Mouse (Mus musculus): ENCODE results near the gene Hbb-bh2. TPM values are rescaled to one million over a fixed set of nuclear protein-coding genes. Genes with fewer than 3 reads are reported as not detected.

The Hbb-bh2 gene
- not detected in 2 replicates for polyA plus RNA-seq (2015; fragmentation: Nextera tagmentation; extraction: Ambion mirVana)

DNA sequence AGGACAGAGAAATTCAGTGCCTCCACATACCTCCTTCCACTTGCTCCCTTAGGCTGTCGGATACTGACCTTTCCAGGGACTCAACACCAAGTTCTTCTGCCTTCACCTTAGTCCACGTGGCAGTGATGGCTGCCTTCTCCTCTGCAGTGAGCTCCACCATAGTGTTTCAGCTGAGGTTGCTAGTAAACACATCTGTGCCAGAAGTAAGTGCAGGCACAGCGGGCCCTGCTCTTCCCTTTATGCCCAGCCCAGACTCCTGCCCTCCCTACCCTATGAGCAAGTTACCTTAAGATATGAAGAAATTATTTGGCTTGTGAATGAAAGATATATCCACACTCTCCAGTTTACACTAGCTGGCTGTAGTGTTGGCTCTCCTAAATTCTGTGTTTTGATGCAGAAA lies at the start of gene Hbb-bh2:
TSS of gene Hbb-bh2 (minus strand) at position 253 of the 400 bp plus-strand sequence.
- no peaks in the 10 kb centered on the region for H3K9me3 ChIP-seq (ENCODE audit: control insufficient read depth, low read length)
- H3K4me2 ChIP-seq (ENCODE audit: low read depth, low read length), result no peak within 1 kb of the TSS
- no peaks in the 10 kb centered on the region for H3K36me3 ChIP-seq (ENCODE audit: control insufficient read depth, insufficient read depth, low read length)
- H3K27ac ChIP-seq (ENCODE audit: low read length), result no peak within 1 kb of the TSS
- 64% methylated on average over 3 of the region's 3 CpGs for WGBS
- no peak within 1 kb of the TSS for H3K9ac ChIP-seq (ENCODE audit: low read depth, low read length)
- no peaks in the 10 kb centered on the region for H3K27me3 ChIP-seq (replicated peaks; ENCODE audit: control insufficient read depth, insufficient read depth, low read length)
- ATAC-seq, result no peak
- no peak within 1 kb of the TSS for H3K4me3 ChIP-seq (ENCODE audit: low read length)
- H3K4me1 ChIP-seq (ENCODE audit: control insufficient read depth, insufficient read depth, low read length), result no peaks in the 10 kb centered on the region

DNA sequence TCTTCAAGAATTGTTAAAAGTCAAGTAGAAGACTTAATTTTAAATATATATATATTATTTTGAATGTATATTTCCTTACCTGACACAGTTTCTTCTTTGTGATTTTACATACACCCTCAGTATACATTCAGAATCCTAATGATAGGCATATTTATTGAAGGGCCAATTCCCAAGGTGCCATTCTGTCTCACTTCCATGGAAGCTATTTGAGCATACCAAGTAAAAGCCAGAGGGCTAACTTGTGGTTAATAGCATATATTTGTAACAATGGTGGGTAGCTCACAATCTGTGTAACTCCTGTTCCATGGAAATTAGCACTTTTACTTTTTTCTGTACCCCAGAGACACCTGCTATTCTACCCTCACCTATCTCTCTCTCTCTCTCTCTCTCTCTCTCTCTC lies 45.8 kb upstream of the Hbb-bh2 start, which contains the start of gene Olfr66:
TSS of gene Olfr66 (minus strand) at position 101 of the 400 bp plus-strand sequence.
- H3K9ac ChIP-seq (ENCODE audit: low read depth, low read length), result no peak within 1 kb of the TSS
- no peak for ATAC-seq

DNA sequence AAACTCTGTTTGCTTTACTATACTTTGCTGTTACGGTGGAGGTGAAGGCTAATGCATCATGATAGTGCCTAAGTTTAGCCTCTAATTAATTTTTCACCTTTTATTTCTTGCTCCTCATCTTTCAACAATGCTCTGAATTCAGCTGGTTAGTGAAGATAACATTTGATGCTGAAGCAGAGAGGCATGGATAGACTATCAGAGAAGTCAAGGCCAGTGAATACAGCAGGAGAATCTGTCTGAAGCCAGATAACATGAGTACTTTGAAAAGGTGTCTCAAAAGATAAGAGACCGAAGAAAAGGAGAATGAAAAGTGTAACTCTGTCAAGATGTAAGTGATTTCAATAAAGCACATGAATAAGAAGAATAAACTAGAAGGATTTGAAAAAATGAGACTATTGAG lies 36.8 kb upstream of the Hbb-bh2 start:
- no peaks in the 10 kb centered on the region for H3K4me1 ChIP-seq (ENCODE audit: control insufficient read depth, insufficient read depth, low read length)
- no peaks in the 10 kb centered on the region for H3K9me3 ChIP-seq (ENCODE audit: control insufficient read depth, low read length)
- peak; percentile 50; the same call in 1 of the 2 replicates for ATAC-seq
- no peaks in the 10 kb centered on the region for H3K36me3 ChIP-seq (ENCODE audit: control insufficient read depth, insufficient read depth, low read length)
- no peaks in the 10 kb centered on the region for H3K27me3 ChIP-seq (replicated peaks; ENCODE audit: control insufficient read depth, insufficient read depth, low read length)
- no peak overlapping the region for H3K27ac ChIP-seq (ENCODE audit: low read length)
- 81% methylated on average over 2 of the region's 2 CpGs for WGBS
- no peak overlapping the region for H3K4me3 ChIP-seq (ENCODE audit: low read length)
- H3K9ac ChIP-seq (ENCODE audit: low read depth, low read length), result no peak overlapping the region
- no peak overlapping the region for H3K4me2 ChIP-seq (ENCODE audit: low read depth, low read length)

More for the DNA sequence above, 45.8 kb upstream of the Hbb-bh2 start, which contains the start of gene Olfr66:
- Histone ChIP-seq H3K4me2 (ENCODE audit: low read depth, low read length) (no peak within 1 kb of the TSS), H3K36me3 (ENCODE audit: control insufficient read depth, insufficient read depth, low read length) (no peaks in the 10 kb centered on the region), H3K9me3 (ENCODE audit: control insufficient read depth, low read length) (no peaks in the 10 kb centered on the region), H3K27ac (ENCODE audit: low read length) (no peak within 1 kb of the TSS), H3K27me3 (replicated peaks; ENCODE audit: control insufficient read depth, insufficient read depth, low read length) (no peaks in the 10 kb centered on the region), H3K4me3 (ENCODE audit: low read length) (no peak within 1 kb of the TSS), H3K4me1 (ENCODE audit: control insufficient read depth, insufficient read depth, low read length) (no peaks in the 10 kb centered on the region)

DNA sequence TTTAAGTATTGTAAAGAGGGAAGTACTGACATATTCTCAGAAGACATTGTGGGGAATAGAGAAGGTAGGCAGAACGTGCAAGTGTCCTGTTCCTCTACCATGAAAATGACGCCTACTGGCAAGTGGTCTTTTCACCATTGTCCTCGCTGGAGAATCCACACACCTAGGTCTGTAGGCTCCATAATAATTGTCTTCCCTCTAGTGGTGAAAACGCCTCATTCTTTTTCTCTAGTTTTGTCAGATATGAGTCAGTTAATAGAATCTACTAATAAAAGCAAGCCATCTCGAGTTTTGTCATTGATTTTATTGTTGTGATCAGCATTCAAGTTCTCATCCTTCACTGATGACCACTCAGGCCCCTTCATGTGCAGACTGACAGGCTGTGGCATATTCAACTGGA lies 34.1 kb upstream of the Hbb-bh2 start:
- Histone ChIP-seq H3K36me3 (ENCODE audit: control insufficient read depth, insufficient read depth, low read length) (no peaks in the 10 kb centered on the region), H3K9me3 (ENCODE audit: control insufficient read depth, low read length) (no peaks in the 10 kb centered on the region), H3K27ac (ENCODE audit: low read length) (no peak overlapping the region), H3K27me3 (replicated peaks; ENCODE audit: control insufficient read depth, insufficient read depth, low read length) (no peaks in the 10 kb centered on the region), H3K9ac (ENCODE audit: low read depth, low read length) (no peak overlapping the region), H3K4me2 (ENCODE audit: low read depth, low read length) (no peak overlapping the region), H3K4me3 (ENCODE audit: low read length) (no peak overlapping the region), H3K4me1 (ENCODE audit: control insufficient read depth, insufficient read depth, low read length) (no peaks in the 10 kb centered on the region)
- WGBS, result 45% methylated on average over 5 of the region's 5 CpGs
- ATAC-seq, result no peak

DNA sequence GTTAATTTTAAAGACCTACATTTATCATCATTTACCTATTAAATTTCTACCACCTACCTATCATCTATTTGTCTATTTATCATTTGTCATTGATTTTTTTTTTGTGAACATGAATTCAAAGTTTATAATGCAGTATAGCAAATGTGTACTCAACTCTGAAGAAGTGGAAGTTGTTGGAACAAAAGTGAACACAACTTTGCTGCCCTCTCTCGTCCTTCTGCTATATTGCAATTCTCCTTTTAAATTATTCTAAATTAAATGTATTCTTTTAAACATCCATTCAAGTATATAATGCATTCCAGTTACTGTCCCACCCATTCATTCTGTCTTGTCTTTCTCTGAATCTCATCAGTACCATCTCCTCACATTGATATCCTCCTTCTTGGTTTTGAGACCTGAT lies 32.7 kb upstream of the Hbb-bh2 start:
- 9% methylated on average over 1 of the region's 1 CpGs for WGBS
- ATAC-seq, result no peak

DNA sequence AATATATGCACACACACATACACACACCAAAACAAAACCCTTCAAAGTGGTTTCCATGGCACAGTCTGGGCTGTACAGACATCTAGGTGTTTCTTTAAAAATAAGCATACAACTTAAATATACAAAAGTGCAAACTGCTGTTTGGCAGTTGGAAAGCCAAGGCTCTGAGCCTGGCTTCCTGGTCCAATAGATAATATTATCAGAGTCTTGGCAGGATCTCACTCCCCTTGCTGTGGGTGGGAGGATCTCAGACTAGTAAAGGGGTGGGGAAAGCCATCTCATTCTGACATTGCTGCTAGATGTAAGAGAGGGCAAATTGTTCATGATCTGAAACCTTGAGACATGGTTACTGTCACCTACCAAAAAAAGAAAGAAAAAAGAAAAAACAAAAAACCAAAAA lies 30.3 kb upstream of the Hbb-bh2 start:
- ATAC-seq, result peak; percentile 75

More for the DNA sequence above, 32.7 kb upstream of the Hbb-bh2 start:
- Histone ChIP-seq H3K36me3 (ENCODE audit: control insufficient read depth, insufficient read depth, low read length) (no peaks in the 10 kb centered on the region), H3K9me3 (ENCODE audit: control insufficient read depth, low read length) (no peaks in the 10 kb centered on the region), H3K9ac (ENCODE audit: low read depth, low read length) (no peak overlapping the region), H3K27me3 (replicated peaks; ENCODE audit: control insufficient read depth, insufficient read depth, low read length) (no peaks in the 10 kb centered on the region), H3K27ac (ENCODE audit: low read length) (no peak overlapping the region), H3K4me2 (ENCODE audit: low read depth, low read length) (no peak overlapping the region), H3K4me3 (ENCODE audit: low read length) (no peak overlapping the region), H3K4me1 (ENCODE audit: control insufficient read depth, insufficient read depth, low read length) (no peaks in the 10 kb centered on the region)

DNA sequence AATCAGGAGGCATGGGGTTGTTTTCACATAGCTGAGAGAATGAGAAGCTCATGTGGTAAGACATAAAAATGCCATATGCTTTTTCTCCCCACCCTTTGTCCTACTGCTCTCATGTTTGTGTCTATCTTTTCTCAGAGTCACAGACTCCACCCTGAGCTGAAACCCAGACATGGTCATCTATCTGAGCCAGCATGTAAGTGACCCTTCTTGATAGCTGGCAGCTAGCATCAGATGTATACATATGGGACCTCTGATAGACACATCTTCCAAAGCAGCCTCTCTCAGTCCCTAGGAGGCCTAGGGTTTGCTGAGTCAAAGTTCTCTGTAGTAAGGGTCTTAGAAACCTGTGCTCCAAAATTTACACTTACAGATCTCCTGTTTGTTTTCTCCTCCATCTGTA lies 25.4 kb upstream of the Hbb-bh2 start:
- ATAC-seq, result peak; percentile 83
- no peaks in the 10 kb centered on the region for H3K27me3 ChIP-seq (replicated peaks; ENCODE audit: control insufficient read depth, insufficient read depth, low read length)
- H3K4me1 ChIP-seq (ENCODE audit: control insufficient read depth, insufficient read depth, low read length), result no peaks in the 10 kb centered on the region
- H3K4me3 ChIP-seq (ENCODE audit: low read length), result no peak overlapping the region
- no peak overlapping the region for H3K4me2 ChIP-seq (ENCODE audit: low read depth, low read length)
- no peak overlapping the region for H3K27ac ChIP-seq (ENCODE audit: low read length)
- H3K9ac ChIP-seq (ENCODE audit: low read depth, low read length), result no peak overlapping the region
- no peaks in the 10 kb centered on the region for H3K36me3 ChIP-seq (ENCODE audit: control insufficient read depth, insufficient read depth, low read length)
- no peaks in the 10 kb centered on the region for H3K9me3 ChIP-seq (ENCODE audit: control insufficient read depth, low read length)

More for the DNA sequence above, 30.3 kb upstream of the Hbb-bh2 start:
- no peak overlapping the region for H3K9ac ChIP-seq (ENCODE audit: low read depth, low read length)
- H3K27me3 ChIP-seq (replicated peaks; ENCODE audit: control insufficient read depth, insufficient read depth, low read length), result no peaks in the 10 kb centered on the region
- H3K27ac ChIP-seq (ENCODE audit: low read length), result no peak overlapping the region
- H3K4me2 ChIP-seq (ENCODE audit: low read depth, low read length), result no peak overlapping the region
- H3K4me3 ChIP-seq (ENCODE audit: low read length), result no peak overlapping the region
- no peaks in the 10 kb centered on the region for H3K4me1 ChIP-seq (ENCODE audit: control insufficient read depth, insufficient read depth, low read length)
- H3K9me3 ChIP-seq (ENCODE audit: control insufficient read depth, low read length), result no peaks in the 10 kb centered on the region
- no peaks in the 10 kb centered on the region for H3K36me3 ChIP-seq (ENCODE audit: control insufficient read depth, insufficient read depth, low read length)

DNA sequence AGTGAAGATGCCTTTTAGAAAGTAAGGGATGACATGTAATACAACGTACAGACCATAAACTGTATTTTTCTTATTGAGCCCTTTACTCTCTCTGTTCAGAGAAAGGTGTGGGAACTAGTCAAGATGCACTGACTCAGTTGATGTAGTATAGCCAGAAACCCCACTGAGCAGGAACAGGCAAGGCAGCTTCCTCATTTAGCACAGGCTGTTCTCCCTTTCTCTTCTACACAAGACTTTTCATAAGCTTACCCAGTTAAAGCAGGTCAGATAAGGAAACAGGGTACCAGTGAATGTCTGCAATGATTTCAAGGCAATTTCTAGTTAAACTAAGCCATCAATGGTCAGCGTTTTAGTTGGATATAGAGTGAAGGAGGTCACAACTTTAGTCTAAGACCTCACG lies 21.2 kb upstream of the Hbb-bh2 start:
- Histone ChIP-seq H3K4me2 (ENCODE audit: low read depth, low read length) (no peak overlapping the region), H3K27me3 (replicated peaks; ENCODE audit: control insufficient read depth, insufficient read depth, low read length) (no peaks in the 10 kb centered on the region), H3K9ac (ENCODE audit: low read depth, low read length) (no peak overlapping the region), H3K27ac (ENCODE audit: low read length) (no peak overlapping the region), H3K36me3 (ENCODE audit: control insufficient read depth, insufficient read depth, low read length) (no peaks in the 10 kb centered on the region), H3K9me3 (ENCODE audit: control insufficient read depth, low read length) (no peaks in the 10 kb centered on the region), H3K4me3 (ENCODE audit: low read length) (no peak overlapping the region), H3K4me1 (ENCODE audit: control insufficient read depth, insufficient read depth, low read length) (no peaks in the 10 kb centered on the region)
- ATAC-seq, result no peak
- WGBS, result 74% methylated on average over 3 of the region's 3 CpGs

DNA sequence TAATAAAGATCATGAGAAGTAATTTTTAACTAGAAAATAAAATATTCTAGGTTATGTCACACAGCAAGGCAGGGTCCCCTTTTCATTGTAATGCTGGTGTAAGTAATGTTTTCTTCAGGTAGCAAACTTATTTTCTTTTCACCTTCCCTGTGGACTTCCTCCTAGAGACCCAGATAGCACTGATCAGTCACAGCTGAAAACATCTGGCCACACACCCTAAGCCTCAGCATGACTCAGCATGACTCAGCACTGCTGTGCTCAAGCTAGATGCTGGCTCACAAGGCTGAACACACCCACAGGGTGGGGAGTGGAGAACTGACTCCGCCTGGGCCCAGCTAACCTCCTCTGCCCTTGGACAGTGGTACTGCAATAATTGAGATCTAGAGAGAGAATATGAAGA lies 20.5 kb upstream of the Hbb-bh2 start:
- ATAC-seq, result peak; percentile 90
- 49% methylated on average over 1 of the region's 1 CpGs for WGBS
- Histone ChIP-seq H3K9me3 (ENCODE audit: control insufficient read depth, low read length) (no peaks in the 10 kb centered on the region), H3K4me2 (ENCODE audit: low read depth, low read length) (no peak overlapping the region), H3K27ac (ENCODE audit: low read length) (no peak overlapping the region), H3K4me1 (ENCODE audit: control insufficient read depth, insufficient read depth, low read length) (no peaks in the 10 kb centered on the region), H3K36me3 (ENCODE audit: control insufficient read depth, insufficient read depth, low read length) (no peaks in the 10 kb centered on the region), H3K27me3 (replicated peaks; ENCODE audit: control insufficient read depth, insufficient read depth, low read length) (no peaks in the 10 kb centered on the region), H3K9ac (ENCODE audit: low read depth, low read length) (no peak overlapping the region), H3K4me3 (ENCODE audit: low read length) (no peak overlapping the region)

DNA sequence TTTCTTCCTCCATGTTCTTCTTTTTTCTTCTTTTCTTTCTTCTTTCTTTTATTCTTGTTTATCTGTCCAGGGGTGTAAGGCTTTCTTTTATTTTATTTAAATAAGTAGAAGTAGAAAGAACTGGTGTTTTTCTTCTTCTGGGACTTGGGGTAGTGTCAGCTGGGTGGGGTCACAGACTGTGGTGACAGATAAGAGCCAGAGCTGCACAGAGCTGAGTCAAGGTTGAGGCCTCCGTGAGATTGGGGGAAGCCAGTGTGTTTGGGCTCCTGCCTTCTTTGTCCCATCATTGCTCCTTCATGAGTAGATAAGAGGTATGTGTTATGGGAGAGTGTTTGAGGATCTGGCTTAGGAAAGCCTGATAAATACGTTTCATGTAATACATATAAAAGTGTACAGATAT lies 18.8 kb upstream of the Hbb-bh2 start:
- 60% methylated on average over 2 of the region's 2 CpGs for WGBS
- Histone ChIP-seq H3K36me3 (ENCODE audit: control insufficient read depth, insufficient read depth, low read length) (no peaks in the 10 kb centered on the region), H3K4me1 (ENCODE audit: control insufficient read depth, insufficient read depth, low read length) (no peaks in the 10 kb centered on the region), H3K27me3 (replicated peaks; ENCODE audit: control insufficient read depth, insufficient read depth, low read length) (no peaks in the 10 kb centered on the region), H3K9me3 (ENCODE audit: control insufficient read depth, low read length) (no peaks in the 10 kb centered on the region), H3K27ac (ENCODE audit: low read length) (no peak overlapping the region), H3K4me2 (ENCODE audit: low read depth, low read length) (no peak overlapping the region), H3K4me3 (ENCODE audit: low read length) (no peak overlapping the region), H3K9ac (ENCODE audit: low read depth, low read length) (no peak overlapping the region)
- ATAC-seq, result peak; percentile 90
